Mouse (Mus musculus): ENCODE measurements around the gene Hoxc6. TPM values are rescaled to one million over a fixed set of nuclear protein-coding genes. Genes with fewer than 3 reads are reported as not detected.

Gene Hoxc6
- polyA plus RNA-seq, 1 experiment, result not detected

DNA sequence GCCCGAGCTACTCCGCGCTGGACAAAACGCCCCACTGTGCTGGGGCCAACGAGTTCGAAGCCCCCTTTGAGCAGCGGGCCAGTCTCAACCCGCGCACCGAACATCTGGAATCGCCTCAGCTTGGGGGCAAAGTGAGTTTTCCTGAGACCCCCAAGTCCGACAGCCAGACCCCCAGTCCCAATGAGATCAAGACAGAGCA is 30.8 kb upstream of the Hoxc6 start, which contains the start of gene Hoxc5:
Hoxc5 (plus strand) TSS at position 132 of the 199 bp plus-strand sequence.
- Histone ChIP-seq H3K4me3 (replicated peaks) (no peak within 1 kb of the TSS), H3K9me3 (ENCODE audit: control insufficient read depth, low read length) (peaks cover 3% of the 10 kb centered on the region; the same call in 1 of the 2 replicates), H3K27me3 (ENCODE audit: control insufficient read depth) (peaks cover 100% of the 10 kb centered on the region), H3K36me3 (ENCODE audit: control insufficient read depth) (no peaks in the 10 kb centered on the region), H3K4me1 (ENCODE audit: control insufficient read depth) (no peaks in the 10 kb centered on the region)
- no peak for TF ChIP-seq GATA1 (IDR thresholded peaks at IDR 0.05; ENCODE audit: low read length)
- no peak for TF ChIP-seq TAL1 (IDR thresholded peaks at IDR 0.05; ENCODE audit: low read length)

DNA sequence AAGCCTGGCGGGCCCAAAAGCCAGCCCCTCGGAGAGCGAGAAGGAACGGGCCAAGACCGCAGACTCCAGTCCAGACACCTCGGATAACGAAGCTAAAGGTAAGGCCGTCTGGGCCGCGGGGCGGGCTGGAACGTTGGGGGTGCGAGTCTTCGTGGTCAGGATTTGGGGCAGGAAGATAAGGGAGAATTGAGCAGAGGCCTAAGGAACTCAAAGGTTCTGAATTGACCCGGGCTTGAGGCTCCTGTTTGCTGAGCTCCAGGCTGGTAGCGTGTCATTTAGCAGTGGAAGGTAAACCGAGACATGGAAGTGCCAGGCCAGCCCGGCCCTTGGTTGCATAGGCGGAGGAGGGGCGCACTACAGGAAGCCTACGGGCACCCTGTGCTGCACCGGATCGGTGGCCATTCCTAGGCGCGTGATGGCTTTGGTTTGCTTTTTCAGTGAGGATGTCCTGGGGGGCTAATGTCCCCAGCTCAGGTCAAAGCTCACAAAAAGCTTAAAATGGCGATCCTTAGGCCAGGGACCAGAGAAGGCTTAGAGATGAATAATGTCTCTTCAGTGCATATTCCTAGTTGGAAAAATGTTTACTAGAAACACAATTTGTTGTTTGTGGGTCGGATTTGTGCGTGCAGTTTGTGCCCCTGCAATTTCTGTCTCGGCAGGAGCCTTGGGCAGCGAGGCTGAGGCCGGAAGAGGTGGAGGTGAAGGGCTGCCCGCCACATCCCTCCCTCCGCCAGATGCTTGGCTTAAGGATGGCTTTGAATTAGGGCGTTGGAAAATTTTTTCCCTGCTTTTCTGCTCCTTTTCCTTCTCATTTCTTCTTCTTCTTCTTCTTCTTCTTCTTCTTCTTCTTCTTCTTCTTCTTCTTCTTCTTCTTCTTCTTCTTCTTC is 30.3 kb upstream of the Hoxc6 start:
- Histone ChIP-seq H3K4me3 (replicated peaks) (no peak overlapping the region), H3K27me3 (ENCODE audit: control insufficient read depth) (peaks cover 100% of the 10 kb centered on the region), H3K9me3 (ENCODE audit: control insufficient read depth, low read length) (peaks cover 3% of the 10 kb centered on the region; the same call in 1 of the 2 replicates), H3K4me1 (ENCODE audit: control insufficient read depth) (no peaks in the 10 kb centered on the region), H3K36me3 (ENCODE audit: control insufficient read depth) (no peaks in the 10 kb centered on the region)
- TF ChIP-seq GATA1 (IDR thresholded peaks at IDR 0.05; ENCODE audit: low read length) (no peak), TAL1 (IDR thresholded peaks at IDR 0.05; ENCODE audit: low read length) (no peak)

DNA sequence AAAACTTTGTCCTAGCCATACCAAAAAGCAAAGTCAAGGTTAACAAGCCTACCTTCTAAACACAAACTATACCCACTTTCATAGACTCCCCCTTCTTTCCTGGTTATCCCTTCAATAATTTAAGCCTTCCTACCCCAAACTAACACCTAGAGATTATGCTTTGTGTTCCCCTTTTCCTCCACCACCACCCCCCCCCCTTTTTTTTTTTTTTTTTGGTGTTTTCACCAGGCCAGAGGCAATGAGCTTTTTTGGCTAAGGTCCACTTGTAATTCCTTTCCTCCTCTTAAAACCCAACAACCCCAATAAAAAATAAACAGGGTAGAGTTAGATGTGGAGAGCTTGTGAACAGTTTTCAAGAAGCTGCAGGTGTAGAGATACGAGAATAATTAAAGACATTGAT is 28.8 kb upstream of the Hoxc6 start:
- H3K4me1 ChIP-seq (ENCODE audit: control insufficient read depth), result no peaks in the 10 kb centered on the region
- TF ChIP-seq GATA1 (IDR thresholded peaks at IDR 0.05; ENCODE audit: low read length) (no peak), TAL1 (IDR thresholded peaks at IDR 0.05; ENCODE audit: low read length) (no peak)
- no peak overlapping the region for H3K4me3 ChIP-seq (replicated peaks)
- no peaks in the 10 kb centered on the region for H3K36me3 ChIP-seq (ENCODE audit: control insufficient read depth)
- peaks cover 3% of the 10 kb centered on the region; the same call in 1 of the 2 replicates for H3K9me3 ChIP-seq (ENCODE audit: control insufficient read depth, low read length)
- peaks cover 100% of the 10 kb centered on the region for H3K27me3 ChIP-seq (ENCODE audit: control insufficient read depth)

DNA sequence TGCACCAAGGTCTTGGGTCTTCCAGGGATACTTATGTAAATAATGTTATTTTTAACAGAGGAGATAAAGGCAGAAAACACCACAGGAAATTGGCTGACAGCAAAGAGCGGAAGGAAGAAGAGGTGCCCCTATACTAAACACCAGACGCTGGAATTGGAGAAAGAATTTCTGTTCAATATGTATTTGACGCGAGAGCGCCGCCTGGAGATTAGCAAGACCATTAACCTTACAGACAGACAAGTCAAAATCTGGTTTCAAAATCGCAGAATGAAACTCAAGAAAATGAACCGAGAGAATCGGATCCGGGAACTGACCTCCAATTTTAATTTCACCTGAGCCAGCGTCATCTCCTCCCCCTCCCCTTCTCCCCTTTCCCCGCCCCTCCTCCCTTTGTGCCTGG is 27.3 kb upstream of the Hoxc6 start:
- H3K27me3 ChIP-seq (ENCODE audit: control insufficient read depth), result peaks cover 100% of the 10 kb centered on the region
- no peak overlapping the region for H3K4me3 ChIP-seq (replicated peaks)
- H3K36me3 ChIP-seq (ENCODE audit: control insufficient read depth), result no peaks in the 10 kb centered on the region
- peaks cover 6% of the 10 kb centered on the region; the same call in 1 of the 2 replicates for H3K9me3 ChIP-seq (ENCODE audit: control insufficient read depth, low read length)
- no peak for TF ChIP-seq TAL1 (IDR thresholded peaks at IDR 0.05; ENCODE audit: low read length)
- no peak for TF ChIP-seq GATA1 (IDR thresholded peaks at IDR 0.05; ENCODE audit: low read length)
- no peaks in the 10 kb centered on the region for H3K4me1 ChIP-seq (ENCODE audit: control insufficient read depth)

DNA sequence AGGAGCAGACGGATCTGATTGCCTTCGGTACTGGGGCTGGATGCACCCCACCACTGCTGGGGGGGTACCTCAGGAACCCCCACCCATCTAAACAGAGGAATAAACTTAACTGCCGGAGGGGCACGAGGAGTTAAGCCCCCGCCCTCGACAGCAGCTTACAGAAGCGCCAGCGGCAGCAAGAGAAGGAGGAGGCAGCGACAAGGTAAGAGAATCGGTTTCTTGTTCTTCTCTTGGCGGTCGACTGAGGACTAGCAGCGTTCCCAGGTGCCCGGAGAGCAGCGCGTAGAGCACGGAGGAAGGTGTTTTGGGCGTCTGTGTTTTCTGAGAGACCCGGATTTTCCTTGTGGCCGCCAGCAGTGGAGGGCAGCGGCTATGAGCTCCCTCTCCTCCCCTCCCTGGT is 25.8 kb upstream of the Hoxc6 start:
- Histone ChIP-seq H3K27me3 (ENCODE audit: control insufficient read depth) (peaks cover 100% of the 10 kb centered on the region), H3K36me3 (ENCODE audit: control insufficient read depth) (no peaks in the 10 kb centered on the region), H3K9me3 (ENCODE audit: control insufficient read depth, low read length) (peaks cover 4% of the 10 kb centered on the region; the same call in 1 of the 2 replicates), H3K4me1 (ENCODE audit: control insufficient read depth) (no peaks in the 10 kb centered on the region), H3K4me3 (replicated peaks) (no peak overlapping the region)
- TF ChIP-seq GATA1 (IDR thresholded peaks at IDR 0.05; ENCODE audit: low read length) (no peak), TAL1 (IDR thresholded peaks at IDR 0.05; ENCODE audit: low read length) (no peak)

DNA sequence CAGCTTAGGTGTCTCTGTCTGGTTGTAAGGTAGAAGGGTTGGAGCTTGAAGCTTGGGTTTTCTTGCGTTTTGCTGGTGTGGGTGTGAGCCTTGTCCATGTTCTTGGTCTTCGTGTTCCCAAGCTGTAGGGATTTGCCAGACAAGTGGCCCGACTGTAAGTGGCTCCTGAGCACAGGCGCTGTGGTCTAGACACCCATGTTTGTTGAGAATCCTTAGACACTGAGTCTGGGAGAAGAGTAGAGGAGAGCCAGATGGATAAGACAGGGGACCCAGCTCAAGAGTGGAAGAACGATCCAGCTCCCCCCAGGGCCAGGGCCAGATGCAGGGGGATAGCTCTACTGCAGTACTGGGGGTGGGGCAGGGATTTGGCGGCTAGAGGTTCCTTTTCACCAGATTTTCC is 25.3 kb upstream of the Hoxc6 start:
- Histone ChIP-seq H3K4me3 (replicated peaks) (no peak overlapping the region), H3K27me3 (ENCODE audit: control insufficient read depth) (peaks cover 100% of the 10 kb centered on the region), H3K4me1 (ENCODE audit: control insufficient read depth) (no peaks in the 10 kb centered on the region), H3K9me3 (ENCODE audit: control insufficient read depth, low read length) (peaks cover 4% of the 10 kb centered on the region; the same call in 1 of the 2 replicates), H3K36me3 (ENCODE audit: control insufficient read depth) (no peaks in the 10 kb centered on the region)
- no peak for TF ChIP-seq TAL1 (IDR thresholded peaks at IDR 0.05; ENCODE audit: low read length)
- no peak for TF ChIP-seq GATA1 (IDR thresholded peaks at IDR 0.05; ENCODE audit: low read length)

DNA sequence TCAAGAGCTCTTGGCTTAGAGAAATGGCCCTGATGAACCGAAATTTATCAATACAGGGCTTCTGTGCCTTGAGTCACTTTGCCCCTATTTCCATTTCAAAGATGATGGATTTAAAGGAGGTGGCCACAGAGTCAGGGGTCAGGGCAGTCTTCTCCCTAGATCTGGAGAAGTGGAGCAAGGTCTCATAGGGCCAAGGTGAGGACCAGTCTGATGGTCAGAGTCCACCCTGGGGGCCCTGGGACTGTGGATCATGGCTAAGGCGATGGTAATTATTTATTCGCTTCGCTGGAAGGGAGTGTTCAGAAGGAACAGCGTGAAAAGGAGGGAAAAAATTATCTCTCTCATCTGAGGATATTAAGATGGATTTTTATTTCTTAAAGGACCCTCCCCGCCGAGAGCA is 23.0 kb upstream of the Hoxc6 start:
- peaks cover 100% of the 10 kb centered on the region for H3K27me3 ChIP-seq (ENCODE audit: control insufficient read depth)

DNA sequence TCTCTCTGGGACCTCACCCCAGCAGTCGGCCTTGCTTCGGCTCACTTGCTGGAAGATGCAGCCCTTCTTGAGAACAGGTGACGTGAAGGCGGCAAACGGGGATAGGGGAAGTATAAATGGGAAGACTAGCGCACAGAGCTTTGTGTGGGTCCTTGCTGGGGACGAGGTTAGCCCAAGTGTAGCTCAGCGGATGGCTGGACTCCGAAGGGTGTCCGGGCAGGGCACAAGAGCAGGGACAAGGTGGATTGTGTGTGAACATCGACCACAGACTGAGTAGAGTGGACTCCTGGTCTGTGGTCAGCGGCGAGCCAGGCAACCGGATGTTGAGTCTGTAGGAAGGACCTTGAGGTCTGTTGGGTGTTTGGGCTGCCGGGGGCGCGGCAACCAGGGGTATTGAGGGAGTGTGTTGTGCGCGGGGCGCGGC is 22.4 kb upstream of the Hoxc6 start:
- no peak overlapping the region for H3K4me3 ChIP-seq (replicated peaks)
- TF ChIP-seq GATA1 (IDR thresholded peaks at IDR 0.05; ENCODE audit: low read length) (no peak), TAL1 (IDR thresholded peaks at IDR 0.05; ENCODE audit: low read length) (no peak)
- H3K27me3 ChIP-seq (ENCODE audit: control insufficient read depth), result peaks cover 100% of the 10 kb centered on the region
- no peaks in the 10 kb centered on the region for H3K4me1 ChIP-seq (ENCODE audit: control insufficient read depth)
- H3K36me3 ChIP-seq (ENCODE audit: control insufficient read depth), result no peaks in the 10 kb centered on the region
- H3K9me3 ChIP-seq (ENCODE audit: control insufficient read depth, low read length), result peaks cover 4% of the 10 kb centered on the region; the same call in 1 of the 2 replicates

More for the DNA sequence above, 23.0 kb upstream of the Hoxc6 start:
- Histone ChIP-seq H3K9me3 (ENCODE audit: control insufficient read depth, low read length) (peaks cover 4% of the 10 kb centered on the region; the same call in 1 of the 2 replicates), H3K36me3 (ENCODE audit: control insufficient read depth) (no peaks in the 10 kb centered on the region), H3K4me3 (replicated peaks) (no peak overlapping the region), H3K4me1 (ENCODE audit: control insufficient read depth) (no peaks in the 10 kb centered on the region)
- no peak for TF ChIP-seq TAL1 (IDR thresholded peaks at IDR 0.05; ENCODE audit: low read length)
- no peak for TF ChIP-seq GATA1 (IDR thresholded peaks at IDR 0.05; ENCODE audit: low read length)

DNA sequence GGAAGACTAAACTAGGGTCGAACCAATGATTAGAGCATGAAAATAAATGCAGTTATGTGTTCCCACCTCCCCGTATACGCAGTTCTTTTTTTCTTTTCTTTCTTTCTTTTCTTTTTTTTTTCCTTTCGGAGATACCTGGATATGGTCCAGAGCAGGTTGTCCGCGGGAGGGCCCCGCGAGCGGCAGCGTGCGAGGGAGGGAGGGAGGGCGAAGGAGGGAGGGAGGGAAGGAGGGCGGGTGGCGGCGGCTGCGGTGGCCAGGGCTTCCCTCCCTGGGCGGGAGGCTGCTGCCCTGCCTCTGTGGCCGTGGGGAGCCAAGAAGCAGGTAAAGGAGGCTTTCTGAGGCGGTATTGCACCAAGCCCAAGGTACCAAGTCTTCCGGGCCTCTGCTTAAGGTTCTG is 21.9 kb upstream of the Hoxc6 start, which contains the start of gene Hoxc9:
Hoxc9 (plus strand) TSS at position 269 of the 400 bp plus-strand sequence.
- no peak within 1 kb of the TSS for H3K4me3 ChIP-seq (replicated peaks)
- peaks cover 4% of the 10 kb centered on the region; the same call in 1 of the 2 replicates for H3K9me3 ChIP-seq (ENCODE audit: control insufficient read depth, low read length)
- H3K27me3 ChIP-seq (ENCODE audit: control insufficient read depth), result peaks cover 100% of the 10 kb centered on the region
- H3K4me1 ChIP-seq (ENCODE audit: control insufficient read depth), result no peaks in the 10 kb centered on the region
- no peak for TF ChIP-seq TAL1 (IDR thresholded peaks at IDR 0.05; ENCODE audit: low read length)
- TF ChIP-seq GATA1 (IDR thresholded peaks at IDR 0.05; ENCODE audit: low read length), result no peak
- H3K36me3 ChIP-seq (ENCODE audit: control insufficient read depth), result no peaks in the 10 kb centered on the region
